Mouse (Mus musculus): ENCODE results near the gene Dglucy.

The Dglucy gene

DNA sequence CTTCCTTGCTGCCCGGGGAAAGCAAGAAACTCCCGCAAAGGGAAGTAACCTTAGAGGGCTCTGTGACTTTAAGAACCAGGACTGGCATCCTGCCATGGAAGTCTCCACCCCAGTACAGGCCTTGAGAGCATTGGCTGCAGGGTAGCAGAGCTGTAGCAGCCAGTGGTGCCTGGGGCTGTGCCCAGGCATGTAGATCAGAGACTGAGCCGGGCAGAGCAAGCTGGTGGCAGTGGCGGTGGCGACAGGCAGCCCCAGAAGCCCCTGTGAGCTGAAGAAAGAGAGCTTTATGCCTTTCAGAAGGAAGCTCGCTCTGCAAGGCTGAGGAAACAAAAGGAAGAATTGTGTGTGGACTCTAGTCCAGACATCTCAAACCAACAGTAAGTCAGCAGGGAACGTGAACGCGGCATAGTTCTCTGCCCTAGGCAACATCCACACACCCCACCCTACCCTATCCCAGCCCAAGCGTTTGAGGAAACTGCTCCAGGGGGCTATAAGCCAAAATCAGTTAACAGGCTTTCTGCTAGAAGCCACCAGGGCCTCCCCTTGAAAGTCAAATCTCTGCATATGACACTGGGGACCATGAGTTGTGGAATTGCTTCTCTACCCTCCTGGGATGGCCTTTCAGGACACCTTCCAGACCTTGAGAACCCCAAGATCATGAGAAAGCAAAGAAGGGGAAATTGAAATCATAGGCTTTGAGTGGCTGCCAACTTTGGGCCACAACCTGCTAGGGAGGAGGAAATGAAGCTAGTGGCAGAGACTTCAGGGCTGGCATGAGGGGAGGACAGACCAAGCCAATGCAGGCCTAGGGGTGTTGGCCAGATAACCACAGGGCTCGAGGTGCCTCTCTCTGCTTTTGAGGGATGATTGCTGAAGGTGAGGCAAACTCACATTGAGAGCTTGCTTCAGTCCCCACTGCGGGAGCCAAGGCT, at the start of gene Dglucy:
Dglucy (plus strand) TSS at position 124 of the 932 bp plus-strand sequence.
- DNase-seq (ENCODE audit: low spot score), result peak; percentile 95

DNA sequence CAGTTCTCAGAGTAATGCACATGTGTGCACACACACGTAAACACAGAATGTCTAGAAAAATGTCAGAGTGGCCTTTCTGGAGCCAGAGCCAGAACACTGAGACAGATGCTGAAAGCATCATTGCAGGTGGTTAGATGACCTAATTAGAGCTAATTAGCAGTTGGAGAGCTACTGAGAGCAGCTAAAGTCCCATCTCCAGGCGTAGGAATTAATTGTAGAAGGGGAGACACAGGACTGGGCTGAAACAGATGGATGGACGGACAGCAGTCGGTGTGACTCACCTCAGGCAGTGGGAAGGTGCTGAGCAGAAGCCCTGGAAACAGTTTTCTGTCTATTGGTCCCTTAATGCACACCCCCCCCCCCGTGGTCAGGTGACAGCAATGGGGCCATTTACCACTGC, 43.7 kb upstream of the Dglucy start:
- DNase-seq (ENCODE audit: low spot score), result no peak

DNA sequence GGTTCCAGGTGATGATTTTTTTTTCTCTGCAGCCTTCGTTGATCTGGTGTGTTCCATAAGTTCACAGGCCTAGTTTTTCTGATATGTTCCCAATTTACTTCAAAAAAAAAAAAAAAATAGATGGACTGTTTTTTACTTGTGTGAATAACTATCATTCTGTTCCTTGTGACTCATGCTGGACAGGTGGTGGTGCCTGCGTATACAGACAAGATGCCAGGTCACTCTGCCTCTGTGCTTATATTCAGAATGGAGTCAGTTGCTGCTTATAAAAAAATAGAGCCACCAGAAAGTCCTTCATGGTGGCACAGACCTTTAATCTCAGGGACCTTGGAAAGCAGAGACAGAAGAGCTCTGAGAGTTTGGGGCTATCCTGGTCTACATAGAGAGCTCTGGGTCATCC, 43.3 kb upstream of the Dglucy start:
- no peak for DNase-seq (ENCODE audit: low spot score)

DNA sequence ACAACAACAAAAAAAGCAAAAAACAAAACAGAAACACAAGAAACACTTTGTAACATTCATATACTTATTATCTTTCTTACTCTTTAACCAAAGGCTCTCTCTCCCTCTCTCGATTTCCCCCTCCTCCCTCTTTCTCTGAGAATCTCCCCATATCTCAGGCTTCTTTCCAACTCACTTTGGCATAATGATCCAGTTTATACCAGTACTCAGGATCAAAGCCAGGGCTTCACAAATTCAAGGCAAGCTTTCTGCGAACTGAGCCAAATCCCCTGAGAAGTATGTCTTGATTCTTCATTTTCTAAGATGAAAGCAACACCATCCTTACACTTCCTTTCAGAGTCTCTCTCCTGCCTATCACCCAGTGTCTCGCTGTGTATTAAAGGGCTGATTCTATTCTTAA, 40.4 kb upstream of the Dglucy start:
- no peak for DNase-seq (ENCODE audit: low spot score)

DNA sequence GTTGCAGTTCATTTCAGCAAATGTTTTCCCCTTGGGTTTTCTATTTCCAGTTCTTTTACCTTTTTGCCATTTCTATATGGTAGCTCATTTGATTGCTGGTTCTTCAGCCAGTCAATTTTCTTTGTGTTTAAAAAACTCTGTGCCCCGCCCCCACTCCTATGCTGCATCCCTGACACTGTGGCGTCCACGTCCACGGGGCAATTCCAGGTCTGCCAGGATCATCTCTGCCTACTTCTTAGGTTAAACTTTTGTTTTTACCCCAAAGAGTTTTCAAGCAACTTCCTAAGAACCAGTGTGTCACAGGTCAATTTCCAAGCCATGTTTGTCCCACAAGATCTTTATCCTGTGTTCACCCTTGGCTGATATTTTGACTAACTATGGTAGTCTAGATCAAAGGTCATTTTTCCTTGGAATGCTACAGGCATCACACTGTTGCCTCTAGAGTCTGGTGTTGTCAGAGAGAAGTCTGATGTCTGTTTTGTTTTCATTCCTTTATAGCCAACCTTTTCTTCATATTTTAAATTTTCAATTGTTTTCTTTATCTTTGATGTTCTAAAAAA, 39.8 kb upstream of the Dglucy start:
- DNase-seq (ENCODE audit: low spot score), result no peak

DNA sequence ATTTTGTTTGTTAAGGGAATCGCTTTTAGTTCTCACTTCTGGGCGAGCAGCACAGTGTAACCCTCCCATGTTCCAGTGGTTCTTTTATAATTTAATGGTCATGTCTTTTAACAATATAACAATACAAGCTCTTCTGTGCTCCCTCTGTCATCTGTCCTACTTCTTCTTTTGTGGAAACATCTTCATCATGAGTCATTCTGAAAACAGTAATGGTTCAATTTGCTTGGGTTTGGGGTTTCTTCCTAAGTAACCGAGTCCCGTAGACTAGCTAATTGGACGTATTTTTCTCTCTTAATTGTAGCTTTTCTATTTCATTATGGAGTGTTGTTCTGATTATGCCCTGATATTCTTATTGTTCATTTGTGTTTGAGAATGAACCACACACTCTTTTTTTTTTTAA, 38.5 kb upstream of the Dglucy start:
- DNase-seq (ENCODE audit: low spot score), result no peak

DNA sequence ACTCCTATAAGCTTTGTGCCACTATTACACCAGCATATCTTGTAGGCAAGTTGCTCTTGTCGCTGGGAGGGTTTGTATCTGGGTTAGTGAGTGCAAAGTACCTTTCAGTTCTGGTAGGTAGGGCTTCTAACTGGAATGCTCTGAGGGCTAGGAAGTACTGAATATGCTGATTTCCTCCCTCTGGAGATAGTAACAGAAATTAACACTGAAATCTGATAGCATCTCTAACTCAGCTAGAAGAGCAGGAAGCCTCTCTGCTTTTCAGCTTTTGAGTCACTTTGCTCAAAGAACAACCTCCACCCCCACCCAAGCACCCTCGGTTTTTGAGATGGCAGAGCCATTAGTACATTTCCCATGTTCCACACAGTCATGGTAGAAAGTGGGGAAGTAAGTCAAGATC, 36.4 kb upstream of the Dglucy start:
- DNase-seq (ENCODE audit: low spot score), result no peak

DNA sequence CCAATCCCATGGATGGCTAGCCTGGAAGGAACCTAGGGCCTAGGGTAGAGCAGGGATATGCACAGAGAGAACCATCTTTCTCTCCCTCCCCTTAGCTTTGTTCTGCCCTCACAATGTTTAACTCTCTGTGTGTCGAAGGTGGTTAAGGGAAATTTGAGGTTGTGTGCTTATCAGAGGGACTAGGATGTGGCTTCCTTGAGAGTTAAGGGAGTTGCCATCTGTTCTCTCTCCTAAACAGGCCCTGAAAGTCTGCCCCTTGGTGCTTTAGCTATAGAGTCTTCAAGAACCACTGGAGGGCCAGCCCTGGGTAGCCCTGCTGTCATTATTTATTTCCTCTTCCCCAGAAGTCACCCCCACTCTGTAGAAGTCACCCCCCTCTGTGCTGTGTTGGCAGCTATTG, 25.9 kb upstream of the Dglucy start:
- no peak for DNase-seq (ENCODE audit: low spot score)

DNA sequence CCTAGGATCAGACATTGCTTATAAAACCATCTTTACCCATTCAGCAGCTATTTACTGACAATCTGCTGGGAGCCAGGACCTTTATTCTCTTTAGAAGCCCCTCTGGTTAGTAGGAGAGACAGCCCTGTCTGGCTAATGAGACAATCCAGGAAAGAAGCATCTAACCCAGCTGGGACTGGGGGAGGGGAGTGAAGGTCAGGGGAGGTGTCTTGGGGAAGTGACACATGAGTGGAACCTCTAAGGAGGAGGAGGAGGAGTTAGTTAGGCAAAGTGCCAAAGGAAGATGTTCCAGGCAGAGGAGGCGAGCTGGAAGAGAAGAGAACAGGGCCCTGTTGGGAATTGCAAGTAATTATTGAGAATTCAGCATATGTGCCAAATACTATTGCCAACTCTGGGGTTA, 25.1 kb upstream of the Dglucy start:
- no peak for DNase-seq (ENCODE audit: low spot score)

DNA sequence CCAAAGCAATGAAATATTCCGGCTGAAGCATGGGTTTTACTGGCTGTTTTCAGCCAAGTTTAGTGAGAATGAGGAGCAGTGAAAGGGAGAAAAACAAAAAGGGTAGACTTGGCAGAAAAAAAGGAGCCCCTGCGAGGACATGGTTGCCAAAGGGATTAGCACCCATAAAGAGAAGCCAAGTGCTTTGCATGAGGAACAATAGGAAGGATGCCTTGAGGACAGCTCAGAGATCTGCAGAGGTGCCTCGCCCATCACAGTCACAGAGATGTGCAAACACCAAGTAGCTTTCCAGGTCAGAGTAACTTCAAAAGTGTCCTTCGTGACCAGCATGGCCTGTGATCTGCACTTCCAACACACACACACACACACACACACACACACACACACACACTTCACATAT, 21.4 kb upstream of the Dglucy start:
- DNase-seq (ENCODE audit: low spot score), result no peak

DNA sequence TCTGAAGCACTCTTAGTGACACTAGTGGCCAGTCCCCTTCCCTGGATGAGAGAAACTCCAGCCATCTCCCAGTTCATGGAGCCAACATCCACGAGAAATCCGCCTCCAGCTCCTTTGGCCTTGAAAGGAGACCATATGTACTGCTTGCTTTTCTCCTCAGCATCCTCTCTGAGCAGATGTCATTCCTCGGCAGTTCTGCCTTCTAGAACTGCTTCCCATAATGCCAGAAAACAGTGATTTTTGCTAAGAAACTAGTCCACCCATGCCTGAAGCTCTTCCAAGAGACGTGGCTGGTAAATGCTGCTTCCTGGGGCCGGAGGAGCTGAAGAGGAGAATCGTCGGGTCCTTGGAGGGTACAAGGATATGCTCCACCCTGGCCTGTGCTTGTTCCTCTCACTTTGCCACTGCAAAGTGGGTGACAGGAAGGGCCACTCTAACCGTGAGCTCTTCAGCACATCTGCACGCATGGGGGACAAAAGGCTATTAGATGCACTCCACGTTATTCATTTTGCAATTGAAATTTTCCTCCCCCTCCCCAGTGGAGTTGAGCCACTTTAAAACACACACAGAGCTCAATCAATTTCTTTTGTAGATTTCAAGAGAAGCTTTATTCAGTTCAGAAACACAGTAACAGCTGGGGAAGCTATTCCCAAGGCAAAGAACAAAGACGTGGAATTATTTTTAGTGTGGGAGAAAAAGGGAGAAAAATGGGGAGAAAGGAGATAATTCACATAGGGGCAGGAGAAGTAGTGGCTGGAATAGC, 16.0 kb upstream of the Dglucy start:
- DNase-seq (ENCODE audit: low spot score), result peak; percentile 56

DNA sequence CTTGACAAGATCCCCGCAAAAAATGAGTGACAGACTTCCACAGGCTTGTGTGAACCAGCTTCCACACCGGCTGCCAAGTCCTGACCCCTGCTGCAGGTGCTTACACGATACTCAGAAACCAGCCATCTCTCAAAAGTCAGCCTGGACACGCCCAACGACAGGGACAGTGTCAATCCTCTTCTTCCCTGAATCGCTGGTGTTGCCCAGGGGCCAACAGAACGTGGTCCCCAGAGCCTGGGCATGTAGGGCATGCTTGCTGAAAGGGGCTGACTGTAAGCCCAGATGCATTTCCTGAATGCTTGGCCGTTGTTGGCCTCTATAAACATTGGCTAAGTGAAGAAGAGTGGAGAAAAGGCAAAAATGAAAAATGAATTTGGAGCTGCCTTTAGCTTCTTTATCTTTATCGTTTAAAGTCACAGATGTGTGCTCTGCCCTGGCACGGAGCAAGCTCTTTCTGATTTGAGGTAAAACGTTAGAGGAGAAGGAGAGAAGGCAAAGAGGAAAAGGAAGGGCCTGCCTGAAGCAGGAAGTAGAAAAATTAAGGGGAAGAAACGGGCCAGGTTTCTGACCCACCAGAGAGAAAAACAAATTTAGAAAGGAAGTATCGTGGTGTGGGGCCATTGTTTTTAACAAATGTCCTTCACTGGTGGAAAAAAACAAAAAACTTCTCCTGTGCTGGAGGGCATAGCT, 14.4 kb upstream of the Dglucy start:
- no peak for DNase-seq (ENCODE audit: low spot score)

DNA sequence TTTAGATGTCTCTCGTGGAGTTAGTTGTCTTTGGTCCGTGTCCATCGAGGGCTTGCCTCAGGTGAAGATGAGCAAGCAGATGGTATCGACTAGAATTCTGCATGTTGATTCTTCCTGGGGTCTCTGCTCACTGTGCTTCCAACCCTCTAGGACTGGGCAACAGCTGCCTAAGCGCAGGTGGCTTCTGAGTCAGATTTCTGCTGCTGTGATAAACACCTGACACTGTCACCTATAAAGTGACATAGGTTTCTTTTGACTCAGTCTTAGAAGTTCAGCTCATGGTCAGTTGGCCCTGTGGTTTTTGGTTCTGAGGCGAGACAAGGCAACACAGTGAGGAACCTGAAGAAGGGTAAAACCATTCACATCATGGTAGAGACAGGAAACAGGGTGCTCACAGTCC, 9.0 kb upstream of the Dglucy start:
- no peak for DNase-seq (ENCODE audit: low spot score)

DNA sequence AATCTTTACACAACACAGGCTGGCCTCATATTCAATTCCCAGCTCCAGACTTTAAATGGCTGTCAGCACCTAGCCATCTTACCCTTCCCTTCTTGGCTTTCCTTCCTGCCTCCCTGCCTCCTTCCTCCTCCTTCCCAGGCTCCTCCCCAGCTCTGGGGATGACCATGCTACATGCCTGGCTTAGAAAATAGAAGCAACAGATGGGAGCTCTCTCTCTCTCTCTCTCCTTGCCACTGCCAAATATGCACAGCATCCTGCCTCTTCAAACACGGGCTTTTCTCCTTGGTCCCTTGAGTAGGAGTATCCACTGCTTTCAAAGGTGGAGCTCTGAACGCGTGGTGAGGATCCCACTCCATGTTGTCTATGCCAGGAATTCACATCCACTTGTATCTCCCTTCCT, 8.1 kb upstream of the Dglucy start:
- DNase-seq (ENCODE audit: low spot score), result no peak

DNA sequence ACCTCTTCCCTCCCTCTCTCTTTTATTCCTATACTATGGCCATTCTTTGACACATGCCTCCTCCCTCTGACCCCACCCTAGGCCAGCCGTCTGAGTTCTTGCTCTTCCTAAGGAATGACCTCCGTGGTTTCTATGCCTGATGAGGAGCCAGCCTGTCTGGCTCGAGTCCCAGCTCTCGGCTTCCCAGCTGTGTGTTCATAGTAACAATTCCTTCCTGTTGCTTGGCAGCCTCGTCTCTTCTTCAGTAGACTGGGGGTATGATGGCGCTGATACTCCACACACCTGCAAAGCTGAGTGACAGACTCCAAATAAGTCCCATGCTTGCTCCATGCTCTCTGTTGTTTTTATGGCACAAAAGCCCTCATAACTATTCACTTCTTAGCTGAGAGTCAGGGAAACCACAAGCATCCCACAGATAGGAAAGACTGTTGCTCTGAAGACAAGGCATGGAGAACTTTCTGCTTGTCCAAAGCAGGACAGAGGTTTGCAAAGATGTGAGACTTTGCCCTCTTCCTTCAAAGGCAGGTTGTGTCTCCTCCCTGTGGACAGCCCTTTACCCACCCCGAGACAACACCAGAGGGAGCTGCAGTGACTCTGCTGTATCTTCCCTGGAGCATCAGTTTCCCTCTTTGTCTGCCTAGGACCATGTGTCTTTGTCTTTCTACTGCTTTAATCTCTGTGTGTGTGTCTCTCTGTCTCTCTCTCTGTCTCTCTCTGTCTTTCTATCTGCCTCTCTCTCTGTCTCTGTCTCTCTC, 6.5 kb upstream of the Dglucy start:
- DNase-seq (ENCODE audit: low spot score), result peak; percentile 45

DNA sequence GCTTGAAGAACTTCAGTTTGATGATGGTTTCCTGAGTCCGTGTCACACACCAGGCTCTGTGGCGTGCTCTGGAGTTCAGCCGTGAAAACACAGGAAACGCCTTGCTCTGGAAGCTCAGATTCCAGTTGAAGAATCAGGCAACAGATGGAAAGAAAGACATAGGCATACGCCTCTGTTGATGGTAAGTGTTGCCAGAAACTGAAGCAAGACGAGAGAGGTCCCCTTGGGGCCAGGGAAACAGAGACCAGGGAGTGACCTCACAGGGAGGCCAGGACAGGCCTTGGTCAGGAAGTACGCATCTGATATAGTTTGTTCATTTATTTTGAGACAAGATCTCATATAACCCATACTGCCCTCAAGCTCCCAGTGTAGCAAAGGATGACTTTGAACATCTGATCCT, 4.1 kb upstream of the Dglucy start:
- no peak for DNase-seq (ENCODE audit: low spot score)

DNA sequence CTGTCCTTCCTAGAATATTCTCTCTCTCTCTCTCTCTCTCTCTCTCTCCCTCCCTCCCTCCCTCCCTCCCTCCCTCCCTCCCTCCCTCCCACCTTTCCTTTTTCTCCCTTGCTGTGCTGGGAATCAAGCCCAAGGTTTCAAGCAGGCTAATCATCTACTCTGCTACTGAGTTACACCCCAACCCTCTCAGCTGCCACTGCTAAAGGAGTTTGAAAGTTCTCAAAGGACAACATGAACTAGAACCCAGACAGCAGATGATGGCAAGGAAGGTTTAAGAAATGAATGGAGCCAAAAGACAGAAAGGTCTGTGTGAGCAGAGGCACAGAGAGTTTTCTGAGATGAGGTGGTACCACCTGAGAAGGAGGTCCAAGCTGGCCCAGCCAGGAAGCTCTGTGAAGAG, 3.6 kb upstream of the Dglucy start:
- DNase-seq (ENCODE audit: low spot score), result no peak

DNA sequence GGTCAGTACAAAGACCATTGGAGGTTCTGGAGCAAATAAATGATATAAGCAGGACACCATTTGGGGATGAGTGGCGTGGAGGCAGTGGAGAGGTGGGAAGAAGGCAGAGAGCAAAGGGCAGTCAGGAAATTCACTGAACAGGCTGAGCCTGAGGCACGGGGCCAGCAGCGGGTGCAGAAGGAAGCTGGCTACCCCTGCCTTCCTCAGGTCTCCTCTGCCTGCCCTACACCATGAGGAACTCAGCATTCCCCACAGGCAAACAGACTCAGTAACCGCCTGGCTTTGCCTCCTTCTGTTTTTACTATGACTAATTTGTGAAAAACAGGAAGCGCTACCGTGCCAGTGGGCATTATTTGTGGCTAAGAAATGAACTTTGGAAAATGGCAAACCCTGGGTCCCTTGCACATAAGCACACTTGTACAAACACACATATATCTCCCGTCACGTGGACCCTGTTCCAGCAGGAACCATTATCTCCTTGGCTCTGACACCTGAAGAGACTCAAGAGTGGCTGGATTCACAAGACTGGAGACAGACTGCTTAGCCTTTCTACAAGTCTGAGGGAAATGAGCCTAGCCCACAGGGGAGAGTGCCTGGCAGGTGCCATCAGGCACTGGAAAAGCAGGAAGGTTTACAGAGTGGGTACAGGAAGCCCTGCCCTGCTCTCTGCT, 2.8 kb upstream of the Dglucy start:
- no peak for DNase-seq (ENCODE audit: low spot score)

DNA sequence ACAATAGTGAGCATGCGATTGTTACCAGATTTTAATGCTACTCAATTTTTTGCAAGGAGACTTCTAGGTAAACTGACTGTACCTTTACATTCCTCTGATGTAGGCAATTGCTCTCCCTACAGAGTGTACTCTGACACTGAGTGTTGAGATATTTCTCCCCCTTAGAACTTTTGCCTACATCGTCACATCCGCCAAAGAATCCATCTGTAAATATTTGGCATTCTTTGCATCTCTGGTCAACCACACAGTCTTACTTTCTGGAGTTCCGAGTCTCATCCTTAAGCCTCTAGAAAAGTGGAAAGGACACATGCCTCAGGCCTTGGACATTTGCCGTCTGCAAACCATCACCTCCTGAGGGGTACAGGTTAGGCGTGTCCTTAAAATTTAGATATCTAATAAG, 1.9 kb upstream of the Dglucy start:
- DNase-seq (ENCODE audit: low spot score), result no peak

DNA sequence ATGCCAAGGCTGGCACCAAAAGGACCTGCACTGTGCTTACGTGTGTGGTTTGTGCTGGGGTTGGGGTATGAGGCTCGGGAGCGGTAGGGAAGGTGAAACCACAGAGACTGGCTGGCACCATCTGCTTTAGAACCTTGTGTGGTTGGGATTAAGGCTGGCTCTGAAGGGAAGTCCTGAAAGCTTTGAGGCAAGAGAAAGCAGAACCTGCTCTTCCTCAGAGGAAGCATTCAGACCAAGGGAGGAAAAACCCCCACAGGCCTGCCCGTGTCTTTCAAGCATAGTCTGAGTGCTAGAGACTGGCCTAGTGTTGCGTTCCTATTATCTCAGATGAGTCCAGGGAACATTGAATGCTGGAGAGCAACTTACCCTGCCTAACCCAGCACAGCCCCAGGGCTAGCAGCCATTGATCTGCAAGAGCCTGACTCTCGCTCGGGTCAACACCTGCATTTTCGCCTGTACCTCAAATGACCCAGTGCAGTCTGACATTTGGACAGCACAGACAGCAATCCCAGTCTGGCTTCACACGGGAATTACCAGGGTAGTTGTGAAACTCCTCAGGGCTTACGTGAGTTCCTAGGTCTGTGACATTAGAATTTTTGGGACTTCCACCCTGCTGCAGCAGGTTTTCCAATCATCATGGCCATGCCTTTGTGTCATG, 452 bp upstream of the Dglucy start:
- no peak for DNase-seq (ENCODE audit: low spot score)

DNA sequence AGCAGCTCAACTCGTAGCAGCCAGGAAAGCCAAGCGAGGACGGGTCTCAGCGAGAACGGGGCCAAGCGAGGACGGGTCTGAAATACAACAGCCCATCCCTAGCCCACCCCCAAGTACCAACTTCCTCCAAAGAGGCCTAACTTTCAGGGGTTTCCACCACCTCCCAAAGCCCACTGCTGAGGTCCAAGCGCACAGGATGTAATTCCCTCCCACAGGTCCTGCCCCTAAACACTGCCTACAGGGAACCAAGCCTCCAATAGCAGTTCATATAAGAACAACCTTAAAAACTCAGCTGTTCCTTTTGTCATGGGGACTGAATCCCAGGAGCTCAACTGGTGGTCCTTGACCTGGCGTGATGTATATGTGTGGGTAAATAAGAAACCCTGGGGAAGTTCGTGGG, 1.6 kb downstream of the Dglucy start:
- no peak for DNase-seq (ENCODE audit: low spot score)
